Mouse (Mus musculus): ENCODE measurements at regions not wholly inside any gene's neighbourhood (a gene's known extent, or its start where the extent isn't known, plus 50 kb on each side); places are given as distances from the start of the nearest gene placed in this dataset.

DNA sequence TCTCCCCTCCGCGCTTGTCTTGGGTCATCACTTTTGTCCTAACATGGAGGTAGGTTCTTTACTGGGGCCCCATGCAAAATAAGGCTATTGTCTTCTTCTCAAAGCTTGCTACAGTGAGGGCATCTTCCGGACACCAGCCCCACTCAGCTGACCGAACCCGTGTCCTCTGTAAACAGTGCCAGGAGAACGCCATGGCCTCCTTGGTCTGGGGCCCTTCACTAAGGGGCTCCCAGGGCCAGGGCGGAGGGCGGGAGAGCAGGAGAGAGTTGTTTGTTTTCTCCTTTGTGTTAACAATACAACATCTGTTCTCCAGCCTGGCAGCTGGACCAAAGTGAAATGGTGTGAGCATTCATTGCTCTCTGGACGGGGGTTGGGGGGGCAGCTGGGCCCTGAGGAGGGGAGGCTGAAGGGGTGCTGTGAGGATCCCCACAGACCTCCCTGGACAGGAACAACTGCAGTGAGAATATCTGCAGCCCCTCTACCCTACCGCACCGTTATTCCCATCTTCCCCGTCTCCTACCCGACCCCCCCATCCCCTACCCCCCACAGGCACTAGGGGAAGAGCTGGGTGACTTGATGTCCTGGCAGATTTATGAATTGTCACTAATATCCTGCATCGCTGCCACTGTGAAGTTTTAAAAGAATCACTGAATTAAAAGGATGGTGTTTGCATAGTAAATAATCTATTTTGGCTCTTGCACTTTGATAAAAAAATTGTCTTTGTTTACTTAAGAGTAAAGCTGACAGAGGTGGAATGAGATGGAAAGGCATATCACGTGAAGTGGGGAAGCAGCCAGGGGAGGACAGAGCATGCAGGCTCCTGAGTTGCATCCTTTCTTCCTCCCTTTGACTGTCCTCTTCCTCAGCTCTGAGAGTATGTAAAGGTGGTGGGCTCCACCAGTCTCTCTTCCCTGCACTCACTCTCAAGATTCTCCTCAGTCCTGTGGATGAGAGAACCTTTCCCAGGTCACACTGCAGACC, 97.5 kb upstream of the Teddm2 start:
- Histone ChIP-seq H3K9me3 (0 out of 2 replicates have a peak, but pooled peaks cover 5% of the 10 kb centered on the region), H3K27me3 (no peaks in the 10 kb centered on the region), H3K4me2 (no peak overlapping the region), H3K36me3 (no peaks in the 10 kb centered on the region), H3K4me3 (no peak overlapping the region), H3K9ac (no peak overlapping the region), H3K4me1 (replicated peaks) (peaks cover 7% of the 10 kb centered on the region), H3K27ac (replicated peaks) (no peak overlapping the region)
- 26% methylated on average over 15 of the region's 15 CpGs for WGBS
- ATAC-seq (ENCODE audit: low read depth), result no peak

DNA sequence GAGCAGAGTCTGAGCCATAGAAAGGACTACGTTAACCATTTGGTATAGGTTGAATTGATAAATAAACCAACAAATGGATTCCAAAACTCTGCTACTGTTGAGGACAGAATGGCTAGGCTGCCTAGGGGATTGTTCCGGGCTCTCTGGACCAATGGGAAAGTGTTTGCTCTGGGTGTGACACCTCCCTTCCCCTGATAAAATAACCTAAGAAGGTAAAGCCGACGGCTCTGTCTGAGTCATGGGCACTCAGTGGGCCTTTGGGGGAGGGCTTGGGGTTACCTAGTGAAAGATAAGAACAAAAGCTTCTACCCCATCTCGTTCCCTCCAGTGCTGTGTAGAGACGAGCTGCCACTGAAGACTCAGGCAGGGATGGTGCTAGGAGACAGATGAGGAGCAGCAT, 99.7 kb upstream of the Teddm2 start:
- H3K9ac ChIP-seq, result no peak overlapping the region
- no peaks in the 10 kb centered on the region for H3K36me3 ChIP-seq
- no peak overlapping the region for H3K27ac ChIP-seq (replicated peaks)
- H3K4me2 ChIP-seq, result no peak overlapping the region
- H3K27me3 ChIP-seq, result no peaks in the 10 kb centered on the region
- ATAC-seq (ENCODE audit: low read depth), result no peak
- no peaks in the 10 kb centered on the region for H3K9me3 ChIP-seq
- H3K4me1 ChIP-seq (replicated peaks), result peaks cover 7% of the 10 kb centered on the region
- 85% methylated on average over 6 of the region's 6 CpGs for WGBS
- H3K4me3 ChIP-seq, result no peak overlapping the region

DNA sequence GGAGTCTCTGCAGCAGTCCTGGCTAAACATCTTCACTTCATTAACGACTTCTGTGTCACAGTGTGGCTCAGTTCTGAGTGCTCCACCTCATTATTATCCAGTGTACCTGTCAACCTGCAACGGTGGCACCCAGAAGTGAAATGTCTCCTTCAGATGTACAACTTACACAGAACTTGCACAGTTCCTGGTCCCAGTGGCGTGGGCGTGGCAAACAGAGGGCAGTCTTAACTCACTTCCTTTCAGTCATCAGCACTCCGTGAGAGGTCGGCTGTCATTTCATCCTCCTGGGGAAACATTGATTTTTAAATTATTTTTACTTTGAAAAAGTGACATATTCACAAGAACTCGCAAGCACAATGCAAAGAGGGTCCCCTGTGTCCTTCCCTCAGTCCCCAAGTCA, 103.6 kb upstream of the Teddm2 start:
- Histone ChIP-seq H3K4me3 (no peak overlapping the region), H3K9me3 (no peaks in the 10 kb centered on the region), H3K27me3 (no peaks in the 10 kb centered on the region), H3K9ac (no peak overlapping the region), H3K36me3 (no peaks in the 10 kb centered on the region), H3K4me1 (replicated peaks) (no peaks in the 10 kb centered on the region), H3K4me2 (no peak overlapping the region), H3K27ac (replicated peaks) (no peak overlapping the region)
- WGBS, result 84% methylated on average over 7 of the region's 7 CpGs
- ATAC-seq (ENCODE audit: low read depth), result no peak

DNA sequence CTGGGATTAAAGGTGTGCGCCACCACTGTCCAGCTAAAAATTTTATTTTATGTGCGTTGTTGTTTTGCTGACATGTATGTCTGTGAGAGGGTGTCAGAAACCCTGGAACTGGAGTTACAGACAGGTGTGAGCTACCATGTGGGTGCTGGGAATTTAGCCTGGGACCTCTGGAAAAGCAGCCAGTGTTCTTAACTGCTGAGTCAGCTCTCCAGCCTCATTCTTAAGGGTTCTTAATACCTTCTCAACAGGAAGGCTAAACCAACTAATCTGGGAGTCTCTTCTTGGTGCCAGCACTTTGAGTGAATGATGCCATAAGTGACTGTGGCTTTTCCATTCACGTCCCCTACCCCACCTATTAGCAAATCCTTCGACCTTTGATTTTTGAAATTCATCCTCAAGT, 104.6 kb upstream of the Teddm2 start:
- no peaks in the 10 kb centered on the region for H3K4me1 ChIP-seq (replicated peaks)
- H3K9ac ChIP-seq, result no peak overlapping the region
- H3K4me2 ChIP-seq, result no peak overlapping the region
- 94% methylated on average over 4 of the region's 4 CpGs for WGBS
- no peaks in the 10 kb centered on the region for H3K9me3 ChIP-seq
- H3K36me3 ChIP-seq, result no peaks in the 10 kb centered on the region
- no peak for ATAC-seq (ENCODE audit: low read depth)
- H3K27me3 ChIP-seq, result no peaks in the 10 kb centered on the region
- no peak overlapping the region for H3K27ac ChIP-seq (replicated peaks)
- no peak overlapping the region for H3K4me3 ChIP-seq

DNA sequence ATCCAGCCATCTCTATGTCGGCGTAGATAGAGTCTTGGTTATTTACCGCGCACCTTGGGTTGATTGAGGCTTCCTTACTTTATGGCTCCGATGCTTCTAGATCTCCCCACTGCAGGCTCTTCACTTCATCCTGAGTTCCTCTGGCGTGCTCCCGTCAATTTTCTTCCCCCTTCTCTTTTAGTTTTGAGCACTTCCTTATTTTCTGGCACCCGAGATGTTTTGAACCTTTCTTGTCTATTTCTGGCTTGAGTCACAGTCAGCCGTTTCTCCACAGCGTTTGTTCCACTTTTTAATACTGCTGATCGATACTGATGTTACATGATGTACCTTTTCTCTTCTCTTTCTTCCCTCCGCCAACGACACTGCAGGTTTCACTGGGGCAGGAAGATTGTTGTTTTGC, 106.0 kb upstream of the Teddm2 start:
- Histone ChIP-seq H3K27ac (replicated peaks) (no peak overlapping the region), H3K4me3 (no peak overlapping the region), H3K36me3 (no peaks in the 10 kb centered on the region), H3K9ac (no peak overlapping the region), H3K27me3 (no peaks in the 10 kb centered on the region), H3K4me1 (replicated peaks) (no peaks in the 10 kb centered on the region), H3K4me2 (no peak overlapping the region), H3K9me3 (no peaks in the 10 kb centered on the region)
- ATAC-seq (ENCODE audit: low read depth), result no peak
- WGBS, result 89% methylated on average over 13 of the region's 13 CpGs

DNA sequence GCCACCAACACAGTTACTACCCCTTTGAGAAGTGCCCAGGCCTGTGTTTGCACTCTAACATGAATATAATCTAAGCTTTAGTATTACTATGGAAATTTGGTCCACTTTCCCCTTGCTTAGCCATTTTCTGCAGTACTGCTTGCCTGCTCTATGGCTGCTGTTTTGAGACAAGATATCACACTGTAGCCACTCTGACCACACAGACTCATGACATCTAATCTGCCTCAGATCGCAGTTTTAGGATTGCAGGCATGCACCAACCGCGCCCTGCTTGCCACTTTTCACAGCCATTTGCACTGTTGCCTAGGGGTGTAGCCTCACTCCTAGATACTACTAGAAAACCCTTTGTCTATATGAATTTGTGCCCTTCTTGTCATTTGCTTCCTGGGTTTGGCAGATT, 107.4 kb upstream of the Teddm2 start:
- Histone ChIP-seq H3K9ac (no peak overlapping the region), H3K36me3 (no peaks in the 10 kb centered on the region), H3K27me3 (no peaks in the 10 kb centered on the region), H3K4me3 (no peak overlapping the region), H3K27ac (replicated peaks) (no peak overlapping the region), H3K4me2 (no peak overlapping the region), H3K9me3 (no peaks in the 10 kb centered on the region), H3K4me1 (replicated peaks) (no peaks in the 10 kb centered on the region)
- ATAC-seq (ENCODE audit: low read depth), result no peak
- WGBS, result 96% methylated on average over 3 of the region's 3 CpGs

DNA sequence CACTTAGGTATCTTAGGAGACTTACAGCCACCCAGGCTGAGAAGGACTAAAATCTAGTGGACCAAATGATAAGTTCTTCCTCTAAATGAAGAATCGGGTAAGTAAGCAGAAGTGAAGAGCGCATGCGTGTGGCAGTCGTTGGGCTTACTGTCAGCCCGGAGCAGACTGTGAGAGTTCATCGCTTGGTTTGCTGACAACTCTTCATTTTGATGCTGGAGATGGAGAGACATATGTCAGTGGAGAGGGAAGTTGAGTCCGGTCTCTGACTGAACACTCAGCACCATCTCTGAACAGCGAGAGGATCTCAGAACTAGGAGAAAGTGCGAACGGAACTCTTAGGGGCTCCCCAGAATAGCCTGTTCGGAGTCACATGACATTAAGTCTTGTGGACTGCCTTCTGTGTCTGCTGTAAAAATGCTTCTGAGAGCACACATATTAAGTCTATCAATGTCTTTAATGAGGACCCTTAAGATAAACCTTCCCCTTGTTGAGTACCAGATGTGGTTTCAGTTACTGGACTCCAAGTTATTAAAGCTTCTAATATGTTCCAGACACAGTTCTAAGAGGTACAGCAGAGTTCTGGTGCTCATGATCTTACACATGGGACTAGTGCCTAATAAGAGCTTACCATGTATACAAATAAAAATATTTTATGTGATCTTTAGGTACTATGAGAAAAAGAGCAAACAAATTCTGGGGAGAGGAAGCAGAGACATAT, 108.7 kb upstream of the Teddm2 start:
- Histone ChIP-seq H3K4me3 (no peak overlapping the region), H3K36me3 (no peaks in the 10 kb centered on the region)

DNA sequence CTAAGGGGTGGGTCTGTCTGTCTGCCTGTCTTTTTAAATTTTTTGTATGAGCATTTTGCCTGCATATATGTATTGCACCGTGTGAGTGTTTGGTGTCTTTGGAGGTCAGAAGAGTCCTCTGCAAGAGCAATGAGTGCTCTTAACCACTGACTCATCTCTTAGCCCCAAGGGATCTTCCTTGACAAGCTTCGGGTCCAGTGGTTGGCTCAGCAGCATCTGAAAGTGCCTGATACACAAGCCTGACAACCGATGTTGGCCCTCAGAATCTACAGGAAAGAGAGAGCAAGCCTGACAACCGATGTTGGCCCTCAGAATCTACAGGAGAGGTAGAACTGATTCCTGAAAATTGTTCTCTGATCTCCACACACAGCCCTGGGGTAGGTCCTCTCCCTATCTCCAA, 110.7 kb upstream of the Teddm2 start:
- Histone ChIP-seq H3K4me3 (no peak overlapping the region), H3K27ac (replicated peaks) (no peak overlapping the region), H3K36me3 (no peaks in the 10 kb centered on the region), H3K9ac (no peak overlapping the region), H3K9me3 (no peaks in the 10 kb centered on the region), H3K27me3 (no peaks in the 10 kb centered on the region), H3K4me2 (no peak overlapping the region), H3K4me1 (replicated peaks) (no peaks in the 10 kb centered on the region)
- 88% methylated on average over 4 of the region's 4 CpGs for WGBS
- ATAC-seq (ENCODE audit: low read depth), result no peak

More for the DNA sequence above, 108.7 kb upstream of the Teddm2 start:
- Histone ChIP-seq H3K4me2 (no peak overlapping the region), H3K4me1 (replicated peaks) (no peaks in the 10 kb centered on the region), H3K27me3 (no peaks in the 10 kb centered on the region), H3K27ac (replicated peaks) (no peak overlapping the region), H3K9me3 (no peaks in the 10 kb centered on the region), H3K9ac (no peak overlapping the region)
- no peak for ATAC-seq (ENCODE audit: low read depth)
- WGBS, result 92% methylated on average over 11 of the region's 11 CpGs

DNA sequence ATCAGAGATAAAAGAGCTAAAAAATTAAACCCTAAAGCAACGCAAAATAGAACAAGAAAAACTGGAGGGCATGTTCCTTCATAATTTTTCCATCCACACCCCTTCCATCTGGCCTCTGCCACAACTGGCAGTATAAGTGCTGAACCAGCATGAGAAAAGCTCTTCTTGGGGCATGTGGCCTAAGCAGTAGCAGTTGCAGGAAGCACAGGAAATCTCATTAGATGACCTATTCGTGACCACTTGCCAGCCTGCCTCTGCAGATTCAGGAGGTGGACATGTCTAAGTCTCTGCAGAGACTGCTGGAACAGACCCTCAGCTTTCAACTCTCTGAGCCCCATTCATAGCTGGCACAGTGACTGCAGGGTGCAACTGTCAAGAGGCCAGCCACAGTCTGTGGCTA, 116.5 kb upstream of the Teddm2 start:
- no peaks in the 10 kb centered on the region for H3K27me3 ChIP-seq
- WGBS, result 68% methylated on average over 2 of the region's 2 CpGs
- H3K9ac ChIP-seq, result no peak overlapping the region
- no peaks in the 10 kb centered on the region for H3K9me3 ChIP-seq
- no peak overlapping the region for H3K4me2 ChIP-seq
- no peak overlapping the region for H3K4me3 ChIP-seq
- H3K36me3 ChIP-seq, result no peaks in the 10 kb centered on the region
- no peak overlapping the region for H3K27ac ChIP-seq (replicated peaks)
- H3K4me1 ChIP-seq (replicated peaks), result no peaks in the 10 kb centered on the region
- ATAC-seq (ENCODE audit: low read depth), result no peak

DNA sequence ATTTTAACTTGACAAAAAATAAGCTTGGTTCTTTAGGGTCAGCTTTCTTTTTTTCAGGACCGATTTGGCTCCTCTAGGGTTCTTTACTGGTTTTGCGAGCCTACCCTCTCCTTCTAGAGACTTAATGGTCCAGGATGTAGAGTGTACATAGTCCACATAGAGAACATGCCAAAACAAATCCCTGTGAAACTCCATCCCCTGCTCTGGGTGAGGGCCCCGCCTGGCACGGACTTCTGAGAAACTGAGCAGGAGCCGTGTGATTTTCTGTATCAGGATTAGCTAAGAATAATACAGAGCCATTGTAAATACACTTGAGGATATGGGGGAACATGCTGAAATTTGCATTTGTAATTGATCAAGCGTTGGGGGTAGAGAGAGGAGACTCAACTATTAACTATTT, 118.2 kb upstream of the Teddm2 start:
- Histone ChIP-seq H3K4me1 (replicated peaks) (no peaks in the 10 kb centered on the region), H3K27ac (replicated peaks) (no peak overlapping the region), H3K9me3 (no peaks in the 10 kb centered on the region), H3K4me3 (no peak overlapping the region), H3K27me3 (no peaks in the 10 kb centered on the region), H3K4me2 (no peak overlapping the region), H3K9ac (no peak overlapping the region), H3K36me3 (no peaks in the 10 kb centered on the region)
- WGBS, result 89% methylated on average over 6 of the region's 6 CpGs
- ATAC-seq (ENCODE audit: low read depth), result no peak

DNA sequence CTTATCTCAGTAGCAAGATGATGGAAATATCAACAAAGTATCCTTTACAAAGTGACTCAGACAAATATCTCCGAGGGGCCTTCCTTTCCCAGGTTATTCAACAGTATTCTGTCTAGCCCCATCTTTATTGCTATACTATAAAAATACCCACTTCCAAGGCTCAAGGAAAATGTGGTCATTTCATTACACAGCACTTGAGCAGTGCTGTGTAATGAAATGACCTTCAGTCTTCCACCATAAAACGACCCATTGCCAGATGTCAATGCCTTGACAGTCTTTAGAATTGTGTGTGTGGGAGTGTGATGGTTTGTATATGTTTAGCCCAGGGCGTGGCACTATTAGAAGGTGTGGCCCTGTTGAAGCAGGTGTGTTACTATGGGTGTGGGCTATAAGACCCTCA, 124.3 kb upstream of the Teddm2 start:
- no peak overlapping the region for H3K9ac ChIP-seq
- no peaks in the 10 kb centered on the region for H3K36me3 ChIP-seq
- no peak overlapping the region for H3K27ac ChIP-seq (replicated peaks)
- ATAC-seq (ENCODE audit: low read depth), result no peak
- H3K9me3 ChIP-seq, result no peaks in the 10 kb centered on the region
- no peak overlapping the region for H3K4me2 ChIP-seq
- no peaks in the 10 kb centered on the region for H3K27me3 ChIP-seq
- no peak overlapping the region for H3K4me3 ChIP-seq
- no peaks in the 10 kb centered on the region for H3K4me1 ChIP-seq (replicated peaks)
- 74% methylated on average over 3 of the region's 3 CpGs for WGBS

DNA sequence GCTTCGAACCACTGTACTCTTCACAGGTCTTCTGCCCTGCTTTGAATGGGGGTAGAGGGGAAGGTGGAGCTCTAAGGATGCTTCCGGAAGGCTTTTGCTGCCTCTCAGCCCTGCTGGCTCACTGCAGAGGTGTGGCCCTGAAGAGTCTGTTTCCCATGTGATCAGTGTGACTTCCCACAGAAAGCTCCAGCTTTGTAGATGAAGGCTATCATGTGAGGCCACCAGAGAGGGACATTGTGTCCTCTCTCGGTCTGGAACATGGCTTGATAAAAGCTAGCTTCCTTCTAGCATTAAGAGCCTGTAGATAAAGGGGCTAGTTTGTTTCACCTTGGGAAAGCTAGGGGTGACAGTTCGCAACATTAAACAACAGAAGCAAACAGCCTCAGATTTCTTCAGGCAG, 127.3 kb upstream of the Teddm2 start:
- 91% methylated on average over 4 of the region's 4 CpGs for WGBS

More for the DNA sequence above, 127.3 kb upstream of the Teddm2 start:
- no peak overlapping the region for H3K4me3 ChIP-seq
- H3K9me3 ChIP-seq, result no peaks in the 10 kb centered on the region
- H3K9ac ChIP-seq, result no peak overlapping the region
- H3K4me1 ChIP-seq (replicated peaks), result no peaks in the 10 kb centered on the region
- no peaks in the 10 kb centered on the region for H3K36me3 ChIP-seq
- H3K27ac ChIP-seq (replicated peaks), result no peak overlapping the region
- no peak overlapping the region for H3K4me2 ChIP-seq
- no peaks in the 10 kb centered on the region for H3K27me3 ChIP-seq
- no peak for ATAC-seq (ENCODE audit: low read depth)

Measured in neural tube, embryonic 13.5 days (tissue).